Mouse (Mus musculus) brain, embryonic 14.5 days (tissue): ENCODE measurements around the gene Cldn9.

ENCODE experiments used
- CTCF ChIP-seq: fragments of 200-500 bp; IDR thresholded peaks from 2 replicates; pipeline ENCODE4 v1.5.1; 2012; ENCODE audit warnings: inconsistent platforms, mild to moderate bottlenecking, moderate library complexity, borderline replicate concordance; ENCODE audit not compliant: insufficient read depth, insufficient read length; ENCODE audit errors: extremely low read depth
- POLR2A ChIP-seq: fragments of 200-500 bp; IDR thresholded peaks from 2 replicates; pipeline ENCODE4 v1.6.1; 2012; ENCODE audit warnings: mild to moderate bottlenecking, inconsistent platforms, borderline replicate concordance; ENCODE audit not compliant: poor library complexity, insufficient read depth, insufficient read length, severe bottlenecking; ENCODE audit errors: extremely low read depth

- TF ChIP-seq POLR2A (no peak), CTCF (no peak)
Measured at GRCm38 (mm10) chr17:23683226-23683625, 600 bp downstream of the Cldn9 start.
